13 mouse cellular contexts compared by ENCODE assay signal in the genomic region with DNA sequence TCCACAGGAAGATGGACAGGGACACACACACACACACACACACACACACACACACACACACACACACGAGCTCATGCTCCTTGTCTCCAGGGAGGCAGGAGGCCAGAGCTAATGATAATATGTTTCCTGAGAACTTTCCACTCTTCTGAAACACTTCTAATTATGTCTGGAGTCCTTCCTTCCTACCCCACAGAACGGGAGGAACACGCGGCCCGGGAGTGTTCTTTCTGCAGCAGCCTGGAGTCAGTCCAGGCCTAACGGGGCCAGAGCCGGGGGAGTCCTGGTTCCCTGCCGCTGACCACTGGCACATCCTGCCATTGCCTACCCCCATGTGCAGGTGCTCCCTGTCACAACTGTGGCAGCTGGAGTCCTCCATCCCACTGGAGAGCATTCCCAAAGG.
DNase-seq lines count a peak whose midpoint lies in the region; ATAC-seq lines count a peak whose summit lies in the region.
"Had no signal": no experiment of that assay in that cellular context is flagged by ENCODE, and none has a peak within 500 bp of the region (broad histone marks: within the 10 kb centered on the region; RNA-seq: fewer than 3 reads in every experiment).

No protein-coding gene starts in this region.

- H3K4me1 ChIP-seq in lung, embryonic 16.5 days (replicated peaks; ENCODE audit: control insufficient read depth, insufficient read depth, low read length) = peaks cover 13% of the 10 kb centered on the region
- H3K4me1 ChIP-seq in heart, embryonic 10.5 days = peaks cover 36% of the 10 kb centered on the region
- 0 out of 2 replicates have a peak, but pooled peaks cover 4% of the 10 kb centered on the region for H3K4me1 ChIP-seq in hindbrain, embryonic 14.5 days (replicated peaks; ENCODE audit: control insufficient read depth, insufficient read depth, low read length)
- peaks cover 39% of the 10 kb centered on the region for H3K4me1 ChIP-seq in hindbrain, embryonic 10.5 days (replicated peaks)

- no peak for DNase-seq in lung, postnatal 25 days (ENCODE audit: low spot score)
- DNase-seq in heart, embryonic 10.5 days (ENCODE audit: low spot score) = no peak
- peak; percentile 67 for DNase-seq in kidney, adult 9 months
- peak; percentile 64 for DNase-seq in testis, postnatal 10 days (ENCODE audit: low spot score)
- DNase-seq in hindbrain, embryonic 14.5 days (ENCODE audit: low spot score) = no peak
- DNase-seq in right cerebral cortex, postnatal 36 days (ENCODE audit: low spot score in 2 of 2) = no peak
- no peak for DNase-seq in hindbrain, embryonic 10.5 days (ENCODE audit: low spot score)
- DNase-seq: cerebellum, postnatal 10 days; forebrain, postnatal 0 days had no signal

- no peak overlapping the region for H3K4me3 ChIP-seq in lung, embryonic 16.5 days (ENCODE audit: low read length)
- no peak overlapping the region for H3K4me3 ChIP-seq in heart, embryonic 10.5 days
- no peak overlapping the region for H3K4me3 ChIP-seq in hindbrain, embryonic 14.5 days (replicated peaks; ENCODE audit: low read length)
- no peak overlapping the region for H3K4me3 ChIP-seq in hindbrain, embryonic 10.5 days
- H3K4me3 ChIP-seq: stomach, embryonic 15.5 days had no signal

- peak; percentile 55 for ATAC-seq in lung, embryonic 16.5 days (ENCODE audit: low read depth)
- no peak for ATAC-seq in hindbrain, embryonic 14.5 days (ENCODE audit: low FRiP score)
- ATAC-seq: CD4-positive, CD25-positive, alpha-beta regulatory T cell, adult 4 months; forebrain, postnatal 0 days; intestine, postnatal 0 days had no signal

- H3K9ac ChIP-seq in lung, embryonic 16.5 days (ENCODE audit: low read length) = no peak overlapping the region
- H3K9ac ChIP-seq in hindbrain, embryonic 14.5 days = no peak overlapping the region
- H3K9ac ChIP-seq: forebrain, postnatal 0 days; stomach, embryonic 15.5 days had no signal

- no peak overlapping the region for H3K4me2 ChIP-seq in lung, embryonic 16.5 days (ENCODE audit: low read depth, low read length)
- no peak overlapping the region for H3K4me2 ChIP-seq in hindbrain, embryonic 14.5 days (replicated peaks)
- H3K4me2 ChIP-seq: stomach, embryonic 15.5 days had no signal

- H3K9me3 ChIP-seq in lung, embryonic 16.5 days (ENCODE audit: control insufficient read depth, low read length) = peaks cover 4% of the 10 kb centered on the region
- no peaks in the 10 kb centered on the region for H3K9me3 ChIP-seq in heart, embryonic 10.5 days
- no peaks in the 10 kb centered on the region for H3K9me3 ChIP-seq in hindbrain, embryonic 14.5 days (ENCODE audit: control insufficient read depth, low read length)
- H3K9me3 ChIP-seq in hindbrain, embryonic 10.5 days = peaks cover 6% of the 10 kb centered on the region
- H3K9me3 ChIP-seq: stomach, embryonic 15.5 days had no signal

- WGBS in lung, embryonic 16.5 days = 24% methylated on average over 8 of the region's 8 CpGs
- WGBS in heart, embryonic 10.5 days = 44% methylated on average over 8 of the region's 8 CpGs
- 65% methylated on average over 8 of the region's 8 CpGs for WGBS in hindbrain, embryonic 14.5 days
- WGBS in hindbrain, embryonic 10.5 days = 76% methylated on average over 8 of the region's 8 CpGs

- no peaks in the 10 kb centered on the region for H3K27me3 ChIP-seq in lung, embryonic 16.5 days (ENCODE audit: control insufficient read depth, insufficient read depth, low read depth, low read length)
- no peaks in the 10 kb centered on the region for H3K27me3 ChIP-seq in heart, embryonic 10.5 days (ENCODE audit: insufficient read depth, poor library complexity, severe bottlenecking)
- no peaks in the 10 kb centered on the region for H3K27me3 ChIP-seq in hindbrain, embryonic 14.5 days (ENCODE audit: control insufficient read depth, insufficient read depth, low read length)
- no peaks in the 10 kb centered on the region for H3K27me3 ChIP-seq in hindbrain, embryonic 10.5 days (ENCODE audit: insufficient read depth, poor library complexity, severe bottlenecking)
- H3K27me3 ChIP-seq: stomach, embryonic 15.5 days had no signal

- 0 out of 2 replicates have a peak overlapping the region, but pooled peaks have one; percentile 19 for H3K27ac ChIP-seq in lung, embryonic 16.5 days (ENCODE audit: low read length)
- peak overlapping the region; percentile 65 for H3K27ac ChIP-seq in heart, embryonic 10.5 days
- H3K27ac ChIP-seq in hindbrain, embryonic 14.5 days = no peak overlapping the region
- no peak overlapping the region for H3K27ac ChIP-seq in hindbrain, embryonic 10.5 days
- H3K27ac ChIP-seq: stomach, embryonic 15.5 days had no signal

- no peaks in the 10 kb centered on the region for H3K36me3 ChIP-seq in lung, embryonic 16.5 days (ENCODE audit: control insufficient read depth, insufficient read depth, low read length)
- H3K36me3 ChIP-seq in heart, embryonic 10.5 days = no peaks in the 10 kb centered on the region
- H3K36me3 ChIP-seq in hindbrain, embryonic 14.5 days (replicated peaks; ENCODE audit: control insufficient read depth, insufficient read depth) = no peaks in the 10 kb centered on the region
- H3K36me3 ChIP-seq in hindbrain, embryonic 10.5 days = no peaks in the 10 kb centered on the region
- H3K36me3 ChIP-seq: stomach, embryonic 15.5 days had no signal

Comparison
In these comparisons a context has a peak if more than half of its experiments do, and no peak if none do; other contexts are left out.
1. H3K27ac ChIP-seq: peak in lung, embryonic 16.5 days (single experiment) and heart, embryonic 10.5 days (single experiment); none in hindbrain, embryonic 14.5 days (single experiment) and hindbrain, embryonic 10.5 days (single experiment).
2. DNase-seq: peak in kidney, adult 9 months (single experiment) and testis, postnatal 10 days (single experiment); none in lung, postnatal 25 days (single experiment), heart, embryonic 10.5 days (single experiment), hindbrain, embryonic 14.5 days (single experiment), right cerebral cortex, postnatal 36 days (0 of 2) and hindbrain, embryonic 10.5 days (single experiment).